Mouse (Mus musculus) forebrain, embryonic 11.5 days (tissue): Measurements from ENCODE around the gene Stard13. TPM values are rescaled to one million over a fixed set of nuclear protein-coding genes. Genes with fewer than 3 reads are reported as not detected.
A peak's percentile ranks its signal among the peaks of the same experiment; 100 is the strongest.

Source experiments
- ATAC-seq: fragments of 200-750 bp; cut with Nextera tagmentation; replicated peaks from 2 replicates; pipeline ENCODE4 v1.8.0; 2017; ENCODE audit warnings: moderate TSS enrichment; ENCODE audit not compliant: low FRiP score
- DNase-seq: peaks from one replicate; pipeline ENCODE4 v3.0.0-alpha.2; 2017; ENCODE audit warnings: low spot score
- H3K27ac ChIP-seq: fragments of 300-500 bp; sonication (generic); 2 replicates; pipeline ENCODE4 v1.5.1; 2014; ENCODE audit warnings: low read depth, low read length
- H3K27me3 ChIP-seq: fragments of 300-500 bp; sonication (generic); 2 replicates; pipeline ENCODE4 v1.6.1; 2014; ENCODE audit warnings: mild to moderate bottlenecking, low read length, mixed read lengths; ENCODE audit not compliant: control insufficient read depth, insufficient read depth
- H3K36me3 ChIP-seq: fragments of 300-500 bp; sonication (generic); 2 replicates; pipeline ENCODE4 v1.6.1; 2014; ENCODE audit warnings: mild to moderate bottlenecking, low read length, moderate library complexity, mixed read lengths; ENCODE audit not compliant: control insufficient read depth, insufficient read depth
- H3K4me1 ChIP-seq: fragments of 300-500 bp; sonication (generic); replicated peaks from 2 replicates; pipeline ENCODE4 v1.6.1; 2014; ENCODE audit warnings: low read length, mixed read lengths; ENCODE audit not compliant: control insufficient read depth, insufficient read depth
- H3K4me2 ChIP-seq: fragments of 300-500 bp; sonication (generic); 2 replicates; pipeline ENCODE4 v1.6.1; 2014; ENCODE audit warnings: low read depth, mild to moderate bottlenecking, low read length, moderate library complexity, mixed read lengths; ENCODE audit not compliant: severe bottlenecking
- H3K4me3 ChIP-seq: fragments of 300-500 bp; sonication (generic); 2 replicates; pipeline ENCODE4 v1.5.1; 2014; ENCODE audit warnings: low read depth, low read length
- H3K9ac ChIP-seq: fragments of 300-500 bp; sonication (generic); 2 replicates; pipeline ENCODE4 v1.6.1; 2014; ENCODE audit warnings: low read length
- H3K9me3 ChIP-seq: fragments of 300-500 bp; sonication (generic); 2 replicates; pipeline ENCODE4 v1.6.1; 2016; ENCODE audit warnings: low read length, mixed read lengths; ENCODE audit not compliant: control insufficient read depth
- WGBS: fragments of 180-500 bp; shearing (Covaris S2); extraction: QIAGEN DNeasy Blood & Tissue Kit; methylation state at CpG from one replicate; pipeline ENCODE4 v1.1.7; 2014; 5-methylcytosine and 5-hydroxymethylcytosine counted together
- polyA plus RNA-seq: library from polyadenylated mRNA; unstranded; fragments of >200 nt; fragmentation: Nextera tagmentation; extraction: Ambion mirVana; gene quantifications from 2 replicates; pipeline ENCODE4 v1.2.1, GENCODE M21; 2014

The Stard13 gene
- polyA plus RNA-seq, 1 experiment from 2014 or later, result 2.7 TPM

- Histone ChIP-seq H3K4me1 (0 out of 2 replicates have a peak, but pooled peaks cover 4% of the 10 kb centered on the region), H3K27ac (no peak overlapping the region), H3K27me3 (peaks cover 11% of the 10 kb centered on the region), H3K4me2 (no peak overlapping the region), H3K9me3 (no peaks in the 10 kb centered on the region), H3K4me3 (no peak overlapping the region), H3K36me3 (no peaks in the 10 kb centered on the region), H3K9ac (no peak overlapping the region)
- DNase-seq, result no peak
- WGBS, result 77% methylated on average over 5 of the region's 5 CpGs
- no peak for ATAC-seq
Observed at GRCm38 (mm10) chr5:151236411-151236810, 2.8 kb upstream of the Stard13 start.

- WGBS, result 19% methylated on average over 12 of the region's 13 CpGs
- DNase-seq (no peak), ATAC-seq (0 out of 2 replicates have a peak, but pooled peaks have one; percentile 11)
- Histone ChIP-seq H3K4me1 (0 out of 2 replicates have a peak, but pooled peaks cover 4% of the 10 kb centered on the region), H3K4me2 (peak overlapping the region; percentile 90; the same call in 1 of the 2 replicates), H3K9me3 (no peaks in the 10 kb centered on the region), H3K27me3 (peaks cover 11% of the 10 kb centered on the region), H3K9ac (no peak overlapping the region; the same call in 1 of the 2 replicates), H3K27ac (no peak overlapping the region), H3K36me3 (no peaks in the 10 kb centered on the region), H3K4me3 (peak overlapping the region; percentile 46)
Observed at GRCm38 (mm10) chr5:151232576-151233299, 898 bp downstream of the Stard13 start.

GRCm38 (mm10) chr5:151231861-151232260 lies 1.8 kb downstream of the Stard13 start:
- Histone ChIP-seq H3K9ac (no peak overlapping the region), H3K27ac (no peak overlapping the region), H3K36me3 (no peaks in the 10 kb centered on the region), H3K4me2 (no peak overlapping the region), H3K4me3 (no peak overlapping the region), H3K9me3 (no peaks in the 10 kb centered on the region), H3K27me3 (peaks cover 11% of the 10 kb centered on the region), H3K4me1 (0 out of 2 replicates have a peak, but pooled peaks cover 4% of the 10 kb centered on the region)
- ATAC-seq (no peak), DNase-seq (no peak)
- WGBS, result 92% methylated on average over 7 of the region's 7 CpGs

DNA sequence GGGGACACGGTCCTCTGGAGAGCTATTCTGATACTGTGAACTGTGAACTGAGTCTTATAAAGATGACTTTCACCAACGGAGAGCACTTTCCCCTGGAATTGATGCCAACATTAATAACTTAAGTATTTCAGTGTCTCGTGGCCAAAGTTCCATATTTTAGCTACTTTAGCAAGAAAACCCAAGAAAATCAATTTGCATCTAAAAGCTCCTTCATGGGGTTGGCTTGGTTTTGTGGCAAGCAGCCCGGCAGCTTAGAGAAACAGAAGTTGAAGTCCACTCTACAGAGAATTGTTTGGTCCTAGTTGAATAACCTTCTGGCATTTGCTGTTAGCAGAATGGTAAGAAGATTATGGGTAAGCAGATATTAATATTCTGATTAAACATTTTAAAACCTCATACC lies 2.2 kb downstream of the Stard13 start:
- Histone ChIP-seq H3K27ac (no peak overlapping the region), H3K9ac (no peak overlapping the region), H3K4me1 (0 out of 2 replicates have a peak, but pooled peaks cover 4% of the 10 kb centered on the region), H3K27me3 (peaks cover 11% of the 10 kb centered on the region), H3K36me3 (no peaks in the 10 kb centered on the region), H3K4me3 (no peak overlapping the region), H3K9me3 (no peaks in the 10 kb centered on the region), H3K4me2 (no peak overlapping the region)
- DNase-seq (no peak), ATAC-seq (no peak)
- 89% methylated on average over 4 of the region's 4 CpGs for WGBS

DNA sequence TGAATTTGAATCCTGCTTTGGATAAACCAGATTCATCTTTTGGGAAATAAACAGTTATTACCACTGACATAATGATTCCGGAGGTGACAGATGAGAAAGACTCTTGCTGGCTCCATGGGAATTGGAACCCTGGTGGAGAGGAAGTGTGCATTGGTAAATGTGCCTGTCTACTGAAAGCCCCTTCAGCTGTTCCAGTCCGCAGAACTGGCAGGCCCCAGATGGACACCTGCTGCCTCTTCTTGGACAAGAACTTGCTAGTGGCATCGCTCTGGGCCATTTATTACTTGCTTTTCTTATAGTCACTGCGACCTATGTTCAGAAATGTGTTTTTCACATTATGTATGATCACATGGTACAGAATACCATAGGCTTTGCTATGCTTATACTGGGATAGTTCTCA lies 3.2 kb downstream of the Stard13 start:
- Histone ChIP-seq H3K27ac (no peak overlapping the region), H3K4me3 (no peak overlapping the region), H3K4me2 (no peak overlapping the region), H3K27me3 (peaks cover 11% of the 10 kb centered on the region), H3K36me3 (no peaks in the 10 kb centered on the region), H3K9me3 (no peaks in the 10 kb centered on the region), H3K4me1 (0 out of 2 replicates have a peak, but pooled peaks cover 4% of the 10 kb centered on the region), H3K9ac (no peak overlapping the region)
- ATAC-seq (no peak), DNase-seq (no peak)
- 90% methylated on average over 4 of the region's 4 CpGs for WGBS

GRCm38 (mm10) chr5:151228367-151229005 lies 5.2 kb downstream of the Stard13 start:
- peaks cover 7% of the 10 kb centered on the region for H3K27me3 ChIP-seq
- H3K36me3 ChIP-seq, result no peaks in the 10 kb centered on the region
- no peaks in the 10 kb centered on the region for H3K9me3 ChIP-seq
- DNase-seq (no peak), ATAC-seq (no peak)
- H3K9ac ChIP-seq, result no peak overlapping the region
- 0 out of 2 replicates have a peak, but pooled peaks cover 4% of the 10 kb centered on the region for H3K4me1 ChIP-seq
- H3K4me2 ChIP-seq, result no peak overlapping the region
- WGBS, result 66% methylated on average over 13 of the region's 13 CpGs
- H3K27ac ChIP-seq, result no peak overlapping the region
- no peak overlapping the region for H3K4me3 ChIP-seq

DNA sequence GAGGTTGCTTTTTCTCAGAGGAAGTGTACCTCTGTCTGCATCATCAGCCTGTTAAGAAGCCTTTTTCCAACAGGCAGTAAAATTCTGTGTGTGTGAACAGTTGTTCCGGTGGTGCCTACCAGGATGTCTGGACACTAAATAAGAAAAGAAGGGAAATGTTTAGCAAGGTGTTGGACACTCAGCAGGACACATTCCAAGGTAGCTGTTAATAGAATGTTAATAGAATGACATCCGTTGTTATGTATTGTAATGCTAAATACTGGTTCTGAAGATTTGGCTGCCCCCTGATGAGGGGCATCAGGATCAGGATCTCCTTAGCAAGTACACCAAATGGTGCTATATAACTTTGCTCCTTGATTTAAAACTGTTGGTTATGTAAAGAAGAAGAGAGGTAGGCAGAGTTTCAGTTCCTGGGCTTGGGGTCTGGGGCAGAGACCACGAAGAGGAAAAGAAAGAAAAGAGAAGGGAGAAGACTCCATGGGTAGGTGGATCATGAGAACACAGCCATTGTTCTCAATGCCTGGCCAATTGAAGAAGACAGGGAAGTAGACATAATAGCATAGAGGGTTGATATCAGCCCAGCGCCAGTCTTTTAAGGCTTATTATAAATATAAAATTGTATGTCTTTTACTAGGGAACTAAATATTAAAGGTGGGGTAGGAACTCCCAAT lies 9.8 kb downstream of the Stard13 start:
- ATAC-seq (no peak), DNase-seq (no peak)
- no peak overlapping the region for H3K4me3 ChIP-seq
- no peak overlapping the region for H3K9ac ChIP-seq
- no peaks in the 10 kb centered on the region for H3K36me3 ChIP-seq
- no peaks in the 10 kb centered on the region for H3K4me1 ChIP-seq
- H3K27me3 ChIP-seq, result no peaks in the 10 kb centered on the region
- no peaks in the 10 kb centered on the region for H3K9me3 ChIP-seq
- H3K27ac ChIP-seq, result no peak overlapping the region
- 70% methylated on average over 4 of the region's 4 CpGs for WGBS
- no peak overlapping the region for H3K4me2 ChIP-seq

DNA sequence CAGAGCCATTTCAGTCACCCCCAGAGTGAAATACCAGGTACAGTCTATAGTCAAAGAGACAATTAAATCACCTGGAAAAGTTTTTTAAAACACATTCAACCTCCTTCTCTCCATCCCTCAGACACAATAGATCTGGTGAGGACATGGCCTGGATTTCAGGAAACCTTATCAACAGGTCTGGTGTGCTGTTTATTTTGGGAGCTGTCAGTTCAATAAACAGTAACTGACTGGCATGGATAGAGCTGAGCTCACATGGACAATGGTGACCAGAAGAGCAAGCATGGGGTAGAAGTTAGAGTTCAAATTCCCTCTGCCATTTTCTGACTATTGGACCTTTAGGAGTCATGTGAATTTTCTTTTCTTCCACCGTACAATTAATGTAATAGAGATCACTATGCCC lies 10.8 kb downstream of the Stard13 start:
- Histone ChIP-seq H3K36me3 (no peaks in the 10 kb centered on the region), H3K4me3 (no peak overlapping the region), H3K4me2 (no peak overlapping the region), H3K4me1 (no peaks in the 10 kb centered on the region), H3K9me3 (no peaks in the 10 kb centered on the region), H3K27me3 (no peaks in the 10 kb centered on the region), H3K27ac (no peak overlapping the region), H3K9ac (no peak overlapping the region)
- 92% methylated on average over 1 of the region's 1 CpGs for WGBS
- ATAC-seq (no peak), DNase-seq (no peak)
